Mouse (Mus musculus) MEL (cell line): ENCODE results near the gene Nkd2. TPM values are rescaled to one million over a fixed set of nuclear protein-coding genes. Genes with fewer than 3 reads are reported as not detected.

Experiments used
- DNase-seq: peaks from one replicate; pipeline ENCODE4 v3.0.0; 2011; ENCODE audit warnings: low read depth, low spot score
- H3K27ac ChIP-seq: 2 replicates; pipeline ENCODE4 v1.5.1; 2012; ENCODE audit warnings: low read depth, mild to moderate bottlenecking, control low read depth, low read length, moderate library complexity; ENCODE audit not compliant: control insufficient read depth
- H3K27me3 ChIP-seq, 2 experiments: fragments of 150-350 bp in 1 of 2; sonication (generic) in 1 of 2; 2 replicates each; pipeline ENCODE4 v1.6.1; 2012; ENCODE audit warnings: low read length in 2 of 2, mild to moderate bottlenecking in 2 of 2, improper control_type of control experiment in 1 of 2, moderate library complexity in 1 of 2; ENCODE audit not compliant: insufficient read depth in 2 of 2, control insufficient read depth in 1 of 2
- H3K36me3 ChIP-seq, 2 experiments: 2 replicates each; pipeline ENCODE4 v1.6.1; 2012 to 2014; ENCODE audit warnings: low read length in 2 of 2, improper control_type of control experiment in 1 of 2, inconsistent platforms in 1 of 2, mild to moderate bottlenecking in 1 of 2; ENCODE audit not compliant: insufficient read depth in 2 of 2, control insufficient read depth in 1 of 2
- H3K4me1 ChIP-seq, 2 experiments: fragments of 150-350 bp in 1 of 2; sonication (generic) in 1 of 2; 2 replicates each; pipeline ENCODE4 v1.6.1; 2012; ENCODE audit warnings: low read length in 2 of 2, improper control_type of control experiment in 1 of 2, mild to moderate bottlenecking in 1 of 2; ENCODE audit not compliant: insufficient read depth in 2 of 2, control insufficient read depth in 1 of 2
- H3K4me3 ChIP-seq, 2 experiments: fragments of 150-350 bp in 1 of 2; sonication (generic) in 1 of 2; 2 replicates each; pipeline ENCODE4 v1.5.1; 2012; ENCODE audit warnings: low read depth in 2 of 2, low read length in 2 of 2, mild to moderate bottlenecking in 2 of 2, moderate library complexity in 2 of 2, control low read depth in 1 of 2, improper control_type of control experiment in 1 of 2; ENCODE audit not compliant: control insufficient read depth in 1 of 2, insufficient read depth in 1 of 2
- H3K79me2 ChIP-seq: 2 replicates; pipeline ENCODE4 v1.6.1; 2012; ENCODE audit warnings: mild to moderate bottlenecking, low read length, moderate library complexity; ENCODE audit not compliant: control insufficient read depth, poor library complexity, insufficient read depth
- H3K9ac ChIP-seq: 2 replicates; pipeline ENCODE4 v1.6.1; 2012; ENCODE audit warnings: low read depth, mild to moderate bottlenecking, control low read depth, low read length, moderate library complexity; ENCODE audit not compliant: control insufficient read depth, poor library complexity, severe bottlenecking
- H3K9me3 ChIP-seq: fragments of 150-350 bp; sonication (generic); replicated peaks from 2 replicates; pipeline ENCODE4 v1.6.1; 2012; ENCODE audit warnings: mild to moderate bottlenecking, low read length, improper control_type of control experiment, moderate library complexity; ENCODE audit not compliant: insufficient read depth
- CTCF ChIP-seq, 3 experiments: IDR thresholded peaks in 2 of 3; conservative IDR thresholded peaks in 1 of 3; 2 replicates each; pipeline ENCODE4 v1.5.1; 2011 to 2012; ENCODE audit warnings: low read length in 3 of 3, low read depth in 2 of 3, mild to moderate bottlenecking in 2 of 3, improper control_type of control experiment in 1 of 3, inconsistent platforms in 1 of 3, mixed read lengths in 1 of 3, moderate library complexity in 1 of 3; ENCODE audit not compliant: control insufficient read depth in 1 of 3, insufficient read depth in 1 of 3, poor library complexity in 1 of 3, severe bottlenecking in 1 of 3
- E2F4 ChIP-seq: IDR thresholded peaks from 2 replicates; pipeline ENCODE4 v1.6.1; 2011; ENCODE audit warnings: low read depth, low read length, improper control_type of control experiment, borderline replicate concordance
- ELF1 ChIP-seq: IDR thresholded peaks from 2 replicates; pipeline ENCODE4 v1.6.1; 2014; ENCODE audit warnings: low read depth, mild to moderate bottlenecking, inconsistent platforms, low read length, improper control_type of control experiment, moderate library complexity
- EP300 ChIP-seq, 2 experiments: IDR thresholded peaks; 2 replicates each; pipeline ENCODE4 v1.6.1; 2011; ENCODE audit warnings: improper control_type of control experiment in 2 of 2, low read length in 2 of 2, low read depth in 1 of 2, mild to moderate bottlenecking in 1 of 2
- GABPA ChIP-seq: IDR thresholded peaks from 2 replicates; pipeline ENCODE4 v1.6.1; 2012; ENCODE audit warnings: low read depth, mild to moderate bottlenecking, inconsistent platforms, low read length, improper control_type of control experiment, moderate library complexity
- HCFC1 ChIP-seq: IDR thresholded peaks from 2 replicates; pipeline ENCODE4 v1.6.1; 2012; ENCODE audit warnings: low read depth, mild to moderate bottlenecking, inconsistent platforms, low read length, improper control_type of control experiment, moderate library complexity
- JUND ChIP-seq: IDR thresholded peaks from 2 replicates; pipeline ENCODE4 v1.6.1; 2011; ENCODE audit warnings: low read depth, mild to moderate bottlenecking, improper control_type of control experiment, low read length
- KAT2A ChIP-seq: conservative IDR thresholded peaks from 2 replicates; pipeline ENCODE4 v1.6.1; 2012; ENCODE audit warnings: low read depth, low read length, improper control_type of control experiment, inconsistent platforms
- MAX ChIP-seq: IDR thresholded peaks from 2 replicates; pipeline ENCODE4 v1.6.1; 2011; ENCODE audit warnings: low read length, improper control_type of control experiment
- MEF2A ChIP-seq: IDR thresholded peaks from 2 replicates; pipeline ENCODE4 v1.6.1; 2014; ENCODE audit warnings: low read depth, mild to moderate bottlenecking, inconsistent platforms, low read length, improper control_type of control experiment; ENCODE audit not compliant: poor library complexity, insufficient replicate concordance, severe bottlenecking; ENCODE audit errors: extremely low read depth
- MYC ChIP-seq: IDR thresholded peaks from 2 replicates; pipeline ENCODE4 v1.6.1; 2011; ENCODE audit warnings: low read depth, mild to moderate bottlenecking, low read length, improper control_type of control experiment, moderate library complexity
- NELFE ChIP-seq: IDR thresholded peaks from 2 replicates; pipeline ENCODE4 v1.6.1; 2011; ENCODE audit warnings: low read depth, low read length, improper control_type of control experiment
- POLR2A ChIP-seq, 2 experiments: IDR thresholded peaks; 2 replicates each; pipeline ENCODE4 v1.6.1; 2011 to 2012; ENCODE audit warnings: low read length in 2 of 2, mild to moderate bottlenecking in 2 of 2, control low read depth in 1 of 2, improper control_type of control experiment in 1 of 2, low read depth in 1 of 2, moderate library complexity in 1 of 2; ENCODE audit not compliant: control insufficient read depth in 1 of 2, insufficient read depth in 1 of 2, poor library complexity in 1 of 2
- RAD21 ChIP-seq: IDR thresholded peaks from 2 replicates; pipeline ENCODE4 v1.6.1; 2011; ENCODE audit warnings: mild to moderate bottlenecking, low read depth, low read length, improper control_type of control experiment
- RCOR1 ChIP-seq: IDR thresholded peaks from 2 replicates; pipeline ENCODE4 v1.6.1; 2012; ENCODE audit warnings: low read depth, mild to moderate bottlenecking, inconsistent platforms, low read length, improper control_type of control experiment
- SIN3A ChIP-seq: IDR thresholded peaks from 2 replicates; pipeline ENCODE4 v1.6.1; 2012; ENCODE audit warnings: low read length, improper control_type of control experiment, inconsistent platforms
- SMC3 ChIP-seq: IDR thresholded peaks from 2 replicates; pipeline ENCODE4 v1.6.1; 2011; ENCODE audit warnings: low read depth, low read length, improper control_type of control experiment
- TAL1 ChIP-seq: IDR thresholded peaks from 2 replicates; pipeline ENCODE4 v1.6.1; 2012; ENCODE audit warnings: mild to moderate bottlenecking, inconsistent platforms, low read length, moderate library complexity, mixed read lengths
- TCF12 ChIP-seq: IDR thresholded peaks from 2 replicates; pipeline ENCODE4 v1.6.1; 2014; ENCODE audit warnings: low read depth, mild to moderate bottlenecking, inconsistent platforms, low read length, improper control_type of control experiment, moderate library complexity
- ZC3H11A ChIP-seq: IDR thresholded peaks from 2 replicates; pipeline ENCODE4 v1.6.1; 2012; ENCODE audit warnings: low read depth, mild to moderate bottlenecking, inconsistent platforms, low read length, improper control_type of control experiment
- polyA plus RNA-seq, 2 experiments: library from polyadenylated mRNA; stranded (reverse) in 1 of 2; unstranded in 1 of 2; fragments of >175 nt in 1 of 2; fragments of >200 nt in 1 of 2; gene quantifications; 2 replicates each; pipeline versions ENCODE4 v1.2.1 to v1.2.4; 2012; ENCODE audit warnings: low replicate concordance in 2 of 2, low read depth in 1 of 2; ENCODE audit not compliant: insufficient read length in 2 of 2, insufficient read depth in 1 of 2, missing spikeins in 1 of 2
- total RNA-seq: library from RNA; depleted of rRNA; stranded (reverse); fragments of 300-350 nt; gene quantifications from 2 replicates; pipeline ENCODE4 v1.2.3, GENCODE M21; 2012

Gene Nkd2
- total and polyA plus RNA-seq, 3 experiments: not detected

DNA sequence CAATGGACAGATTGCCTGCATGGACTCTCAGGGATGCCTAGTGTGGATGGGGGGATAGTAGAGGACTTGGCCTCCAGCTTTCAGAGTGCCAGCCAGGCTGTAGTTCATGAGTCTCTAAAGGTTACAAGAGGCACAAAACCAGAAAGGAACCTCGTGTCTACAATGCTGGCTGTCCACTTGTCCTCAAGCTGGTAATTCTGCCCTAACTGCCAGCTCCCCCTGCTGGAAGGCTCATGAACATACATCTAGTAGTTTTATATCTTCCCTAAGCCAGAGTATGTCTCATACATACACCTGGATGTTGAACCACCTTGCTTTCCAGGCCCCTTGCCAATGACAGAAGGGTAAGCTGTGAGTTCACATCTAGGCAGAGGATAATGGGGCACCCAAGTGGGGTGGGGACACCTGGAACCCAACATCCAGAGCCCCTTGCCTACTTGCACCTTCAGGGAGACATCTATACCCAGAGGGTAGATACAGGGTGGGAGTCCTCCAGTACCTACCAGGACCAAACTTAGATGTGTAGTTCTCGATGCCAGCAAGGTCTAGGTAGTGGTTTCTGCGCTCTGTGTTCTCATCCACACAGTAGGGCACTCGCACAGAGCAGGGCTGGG lies 25.1 kb downstream of the Nkd2 start:
- Histone ChIP-seq H3K9me3 (no peaks in the 10 kb centered on the region), H3K27me3 (no peaks in the 10 kb centered on the region)
- DNase-seq: peak; percentile 70

DNA sequence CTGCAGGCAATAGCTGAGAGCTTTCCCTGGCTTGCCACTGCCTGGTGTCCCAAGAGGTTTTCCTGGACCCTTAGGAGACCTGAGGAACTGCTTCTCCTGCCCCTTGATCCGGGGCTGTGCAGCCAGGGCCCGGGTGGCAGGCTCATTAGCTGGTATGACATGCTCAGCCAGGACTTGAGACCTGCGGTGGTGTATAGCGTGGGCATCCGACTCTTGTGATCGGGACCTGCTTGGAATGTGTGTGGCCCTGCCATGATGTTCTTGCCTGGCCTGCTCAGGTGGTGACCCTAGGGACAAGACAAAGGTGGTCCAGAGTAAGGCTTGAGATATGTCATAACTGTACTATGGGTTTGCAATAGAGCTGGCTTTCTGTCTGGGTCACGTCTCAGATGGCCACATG lies 26.2 kb downstream of the Nkd2 start:
- TF ChIP-seq JUND (no peak), RAD21 (no peak), RCOR1 (no peak), ELF1 (no peak), SIN3A (no peak), MYC (no peak), MEF2A (no peak), EP300 (IDR thresholded peaks at IDR 0.05; ENCODE audit: low read depth in 1 of 2, low read length in 2 of 2) (no peak)
- no peak for DNase-seq
- no peaks in the 10 kb centered on the region for H3K36me3 ChIP-seq
- H3K27ac ChIP-seq: no peak overlapping the region
- no peak overlapping the region for H3K9ac ChIP-seq
- no peaks in the 10 kb centered on the region for H3K27me3 ChIP-seq
- H3K9me3 ChIP-seq: no peaks in the 10 kb centered on the region
- H3K4me3 ChIP-seq: no peak overlapping the region
- H3K79me2 ChIP-seq: no peaks in the 10 kb centered on the region
- no peaks in the 10 kb centered on the region for H3K4me1 ChIP-seq

More for the DNA sequence above, 25.1 kb downstream of the Nkd2 start:
- H3K36me3 ChIP-seq: no peaks in the 10 kb centered on the region
- no peak overlapping the region for H3K4me3 ChIP-seq
- H3K4me1 ChIP-seq: no peaks in the 10 kb centered on the region
- no peak overlapping the region for H3K27ac ChIP-seq
- no peak overlapping the region for H3K9ac ChIP-seq
- H3K79me2 ChIP-seq: no peaks in the 10 kb centered on the region
- peak; percentile 93 for TF ChIP-seq SMC3
- peak; percentile 71 for TF ChIP-seq ZC3H11A
- TF ChIP-seq RAD21: peak; percentile 78
- TF ChIP-seq CTCF (IDR thresholded peaks at IDR 0.05 in 2 of 3, conservative IDR thresholded peaks at IDR 0.05 in 1 of 3; ENCODE audit: control insufficient read depth in 1 of 3, insufficient read depth in 1 of 3, low read depth in 2 of 3, low read length in 3 of 3, poor library complexity in 1 of 3, severe bottlenecking in 1 of 3): peak; percentile 69 to 88 (median 82)
- TF ChIP-seq NELFE: no peak
- TF ChIP-seq, all 39 proteins: peak for 4

DNA sequence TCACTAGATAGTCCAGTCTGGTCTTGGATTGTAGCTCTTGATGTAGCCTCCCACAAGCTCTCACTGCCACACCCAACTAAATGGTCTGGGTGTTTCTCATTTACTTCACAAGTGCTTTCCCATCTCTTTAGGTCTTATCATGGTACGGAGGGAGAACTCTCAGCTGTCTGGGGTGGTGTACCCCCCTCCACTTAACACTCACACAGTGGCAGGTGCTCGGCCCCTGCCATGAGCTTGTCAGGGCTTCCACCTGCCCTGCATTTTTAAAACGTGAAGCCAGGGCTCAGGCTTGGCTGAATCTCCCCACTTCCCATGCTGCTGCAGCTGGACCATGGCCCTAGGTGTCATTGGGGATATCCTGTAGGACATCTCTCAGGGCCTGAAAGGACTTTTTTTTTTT lies 28.5 kb downstream of the Nkd2 start:
- no peaks in the 10 kb centered on the region for H3K79me2 ChIP-seq
- H3K27ac ChIP-seq: no peak overlapping the region
- no peaks in the 10 kb centered on the region for H3K4me1 ChIP-seq
- H3K27me3 ChIP-seq: no peaks in the 10 kb centered on the region
- H3K9me3 ChIP-seq: no peaks in the 10 kb centered on the region
- no peaks in the 10 kb centered on the region for H3K36me3 ChIP-seq
- H3K4me3 ChIP-seq: no peak overlapping the region
- no peak for TF ChIP-seq KAT2A
- TF ChIP-seq E2F4: no peak
- no peak for TF ChIP-seq HCFC1
- TF ChIP-seq GABPA: no peak
- TF ChIP-seq POLR2A (IDR thresholded peaks at IDR 0.05; ENCODE audit: control insufficient read depth in 1 of 2, insufficient read depth in 1 of 2, low read depth in 1 of 2, low read length in 2 of 2, poor library complexity in 1 of 2): no peak
- no peak for TF ChIP-seq MAX
- no peak for TF ChIP-seq TAL1
- TF ChIP-seq TCF12: no peak
- no peak for TF ChIP-seq RAD21
- no peak for DNase-seq
- no peak overlapping the region for H3K9ac ChIP-seq
